Mouse (Mus musculus) cortical plate, adult 2 months (tissue): ENCODE measurements around the gene Uhmk1. TPM values are rescaled to one million over a fixed set of nuclear protein-coding genes. Genes with fewer than 3 reads are reported as not detected.

Source experiments
- H3K27ac ChIP-seq: fragments of 200-500 bp; 2 replicates; pipeline ENCODE4 v1.5.1; 2012; ENCODE audit warnings: low read length, control low read depth, inconsistent platforms; ENCODE audit not compliant: insufficient read depth
- H3K4me1 ChIP-seq: fragments of 200-500 bp; 2 replicates; pipeline ENCODE4 v1.6.1; 2011; ENCODE audit warnings: low read length; ENCODE audit not compliant: control insufficient read depth, insufficient read depth
- H3K4me3 ChIP-seq: fragments of 200-500 bp; 2 replicates; pipeline ENCODE4 v1.5.1; 2011; ENCODE audit warnings: mild to moderate bottlenecking, low read length, control low read depth; ENCODE audit not compliant: insufficient read depth
- CTCF ChIP-seq: fragments of 200-500 bp; IDR thresholded peaks from 2 replicates; pipeline ENCODE4 v1.5.1; 2011; ENCODE audit warnings: mild to moderate bottlenecking, control low read depth, low read length; ENCODE audit not compliant: insufficient read depth; ENCODE audit errors: extremely low read depth
- POLR2A ChIP-seq: fragments of 200-500 bp; IDR thresholded peaks from 2 replicates; pipeline ENCODE4 v1.6.1; 2011; ENCODE audit warnings: mild to moderate bottlenecking, low read length, control low read depth; ENCODE audit not compliant: insufficient read depth; ENCODE audit errors: extremely low read depth
- polyA plus RNA-seq: library from polyadenylated mRNA; depleted of rRNA; stranded (reverse); fragments of >200 nt; gene quantifications from 2 replicates; pipeline ENCODE4 v1.2.3, GENCODE M21; 2012; rRNA removed

The Uhmk1 gene
- polyA plus RNA-seq, 1 experiment, result 83.4 TPM

GRCm38 (mm10) chr1:170147651-170148448 is 67.3 kb downstream of the Uhmk1 start:
- H3K27ac ChIP-seq, result no peak overlapping the region
- H3K4me1 ChIP-seq, result no peaks in the 10 kb centered on the region
- H3K4me3 ChIP-seq, result no peak overlapping the region
- no peak for TF ChIP-seq POLR2A

GRCm38 (mm10) chr1:170145606-170146005 is 69.6 kb downstream of the Uhmk1 start:
- Histone ChIP-seq H3K4me1 (no peaks in the 10 kb centered on the region), H3K4me3 (no peak overlapping the region), H3K27ac (no peak overlapping the region)
- TF ChIP-seq POLR2A (no peak), CTCF (no peak)

Other genes starting within 250 kb of the Uhmk1 start
- gene Hsd17b7, start 246.2 kb downstream of the Uhmk1 start, polyA plus RNA-seq, result 13.1 and 14.2 TPM in 2 replicates
- 3.2 and 4.0 TPM in 2 replicates for gene Ddr2, start 104.6 kb downstream of the Uhmk1 start, polyA plus RNA-seq
- 51.8 and 54.1 TPM in 2 replicates for gene Uap1, start 40.4 kb downstream of the Uhmk1 start, polyA plus RNA-seq
- not detected in 2 replicates for gene Sh2d1b2, start 17.4 kb upstream of the Uhmk1 start, polyA plus RNA-seq
- gene Sh2d1b1, start 61.9 kb upstream of the Uhmk1 start, polyA plus RNA-seq, result not detected in 2 replicates
- 6.3 and 6.5 TPM in 2 replicates for gene Gm7694, start 90.9 kb upstream of the Uhmk1 start, polyA plus RNA-seq
- not detected in 2 replicates for gene Spata46, start 93.4 kb upstream of the Uhmk1 start, polyA plus RNA-seq